Mouse (Mus musculus) hindbrain, embryonic 12.5 days (tissue): Measurements from ENCODE around the gene Btbd35f19. TPM values are rescaled to one million over a fixed set of nuclear protein-coding genes. Genes with fewer than 3 reads are reported as not detected.
"Not testable (repeated sequence)": the region's sequence is repeated elsewhere in the genome, so short reads cannot be mapped to it uniquely, and the experiment has no call there.

Source experiments
- ATAC-seq: fragments of 200-750 bp; cut with Nextera tagmentation; 2 replicates; pipeline ENCODE4 v1.8.0; 2017; ENCODE audit warnings: moderate TSS enrichment; ENCODE audit not compliant: low FRiP score
- H3K27ac ChIP-seq: fragments of 300-500 bp; sonication (generic); 2 replicates; pipeline ENCODE4 v1.5.1; 2016; ENCODE audit warnings: mild to moderate bottlenecking
- H3K27me3 ChIP-seq: fragments of 300-500 bp; sonication (generic); 2 replicates; pipeline ENCODE4 v1.6.1; 2016; ENCODE audit warnings: mild to moderate bottlenecking
- H3K36me3 ChIP-seq: fragments of 300-500 bp; sonication (generic); 2 replicates; pipeline ENCODE4 v1.6.1; 2016; ENCODE audit warnings: mild to moderate bottlenecking
- H3K4me1 ChIP-seq: fragments of 300-500 bp; sonication (generic); 2 replicates; pipeline ENCODE4 v1.6.1; 2016
- H3K4me2 ChIP-seq: fragments of 300-500 bp; sonication (generic); replicated peaks from 2 replicates; pipeline ENCODE4 v1.6.1; 2016; ENCODE audit warnings: mild to moderate bottlenecking
- H3K4me3 ChIP-seq: fragments of 300-500 bp; sonication (generic); 2 replicates; pipeline ENCODE4 v1.5.1; 2016; ENCODE audit warnings: mild to moderate bottlenecking
- H3K9ac ChIP-seq: fragments of 300-500 bp; sonication (generic); 2 replicates; pipeline ENCODE4 v1.6.1; 2016; ENCODE audit warnings: mild to moderate bottlenecking, moderate library complexity
- H3K9me3 ChIP-seq: fragments of 300-500 bp; sonication (generic); replicated peaks from 2 replicates; pipeline ENCODE4 v1.6.1; 2016; ENCODE audit warnings: mild to moderate bottlenecking
- WGBS: fragments of 180-500 bp; shearing (Covaris S2); methylation state at CpG from one replicate; pipeline ENCODE4 v1.1.7; 2016; 5-methylcytosine and 5-hydroxymethylcytosine counted together
- polyA plus RNA-seq: library from polyadenylated mRNA; unstranded; fragments of >200 nt; fragmentation: Nextera tagmentation; extraction: Ambion mirVana; gene quantifications from 2 replicates; pipeline ENCODE4 v1.2.1, GENCODE M21; 2016

Gene Btbd35f19
- not detected in 2 replicates for polyA plus RNA-seq

- not testable (repeated sequence) for H3K27me3 ChIP-seq, ATAC-seq, H3K4me3 ChIP-seq, H3K4me2 ChIP-seq, H3K36me3 ChIP-seq, H3K9me3 ChIP-seq, H3K9ac ChIP-seq, H3K4me1 ChIP-seq, H3K27ac ChIP-seq
- no CpG with 5 or more reads among the region's 4 CpGs for WGBS
Observed at GRCm38 (mm10) chrX:31383818-31384217, at the start of gene Btbd35f19. Gene Btbd35f19 (minus strand): TSS chrX:31383918.

GRCm38 (mm10) chrX:31341924-31342323 is 41.8 kb downstream of the Btbd35f19 start:
- not testable (repeated sequence) for H3K4me1 ChIP-seq, H3K9me3 ChIP-seq, H3K4me2 ChIP-seq, ATAC-seq, H3K36me3 ChIP-seq, H3K27me3 ChIP-seq, H3K27ac ChIP-seq, H3K9ac ChIP-seq, H3K4me3 ChIP-seq
- 80% methylated on average over 2 of the region's 4 CpGs for WGBS

- not testable (repeated sequence) for H3K9ac ChIP-seq, H3K4me3 ChIP-seq, ATAC-seq, H3K27ac ChIP-seq, H3K4me1 ChIP-seq, H3K9me3 ChIP-seq, H3K27me3 ChIP-seq, H3K36me3 ChIP-seq, H3K4me2 ChIP-seq
- WGBS = no CpG with 5 or more reads among the region's 4 CpGs
Observed at GRCm38 (mm10) chrX:31336154-31336553, 47.6 kb downstream of the Btbd35f19 start, which contains the start of gene Btbd35f26. Gene Btbd35f26 (plus strand): TSS chrX:31336454.

Other genes starting within 250 kb of the Btbd35f19 start
- not detected in 2 replicates for gene Spin2f, start 130.0 kb downstream of the Btbd35f19 start, polyA plus RNA-seq
- not detected in 2 replicates for gene Btbd35f26, start 47.5 kb downstream of the Btbd35f19 start, polyA plus RNA-seq
- gene Gm21883, start 190.4 kb upstream of the Btbd35f19 start, polyA plus RNA-seq = not detected in 2 replicates
- gene Spin2e, start 235.0 kb upstream of the Btbd35f19 start, polyA plus RNA-seq = not detected in 2 replicates